Mouse (Mus musculus) hindbrain, embryonic 10.5 days (tissue): ENCODE results near the gene Bbip1. TPM values are rescaled to one million over a fixed set of nuclear protein-coding genes. Genes with fewer than 3 reads are reported as not detected.
"Not testable (repeated sequence)": the region's sequence is repeated elsewhere in the genome, so short reads cannot be mapped to it uniquely, and the experiment has no call there.

Experiments used
- DNase-seq: peaks from one replicate; pipeline ENCODE4 v3.0.0-alpha.2; 2017; ENCODE audit warnings: low spot score
- H3K27ac ChIP-seq: fragments of 300-500 bp; sonication (generic); 2 replicates; pipeline ENCODE4 v1.5.1; 2016; ENCODE audit warnings: mild to moderate bottlenecking, moderate library complexity
- H3K27me3 ChIP-seq: fragments of 300-500 bp; sonication (generic); 2 replicates; pipeline ENCODE4 v1.6.1; 2016; ENCODE audit warnings: mild to moderate bottlenecking; ENCODE audit not compliant: poor library complexity, insufficient read depth, severe bottlenecking
- H3K36me3 ChIP-seq: fragments of 300-500 bp; sonication (generic); 2 replicates; pipeline ENCODE4 v1.6.1; 2016; ENCODE audit warnings: mild to moderate bottlenecking, moderate library complexity
- H3K4me1 ChIP-seq: fragments of 300-500 bp; sonication (generic); replicated peaks from 2 replicates; pipeline ENCODE4 v1.6.1; 2016; ENCODE audit warnings: mild to moderate bottlenecking
- H3K4me3 ChIP-seq: fragments of 300-500 bp; sonication (generic); 2 replicates; pipeline ENCODE4 v1.5.1; 2016; ENCODE audit warnings: mild to moderate bottlenecking, moderate library complexity
- H3K9me3 ChIP-seq: fragments of 300-500 bp; sonication (generic); 2 replicates; pipeline ENCODE4 v1.6.1; 2016; ENCODE audit warnings: mild to moderate bottlenecking, moderate library complexity
- WGBS: fragments of 180-500 bp; shearing (Covaris S2); methylation state at CpG from one replicate; pipeline ENCODE4 v1.1.7; 2016; 5-methylcytosine and 5-hydroxymethylcytosine counted together
- polyA plus RNA-seq: library from polyadenylated mRNA; unstranded; fragments of >200 nt; fragmentation: Nextera tagmentation; extraction: Ambion mirVana; gene quantifications from 2 replicates; pipeline ENCODE4 v1.2.1, GENCODE M21; 2016

Bbip1 gene
- polyA plus RNA-seq, result 112 and 124 TPM in 2 replicates

- peak within 1 kb of the TSS; percentile 92 for H3K4me3 ChIP-seq
- WGBS, result under 1% methylated on average over 62 of the region's 62 CpGs
Measured at GRCm38 (mm10) chr19:53943802-53944785, at the start of gene Bbip1, which contains the start of gene Shoc2. Gene Bbip1, minus strand, starts transcription at chr19:53944627. Gene Shoc2, plus strand, starts transcription at chr19:53944306.

DNA sequence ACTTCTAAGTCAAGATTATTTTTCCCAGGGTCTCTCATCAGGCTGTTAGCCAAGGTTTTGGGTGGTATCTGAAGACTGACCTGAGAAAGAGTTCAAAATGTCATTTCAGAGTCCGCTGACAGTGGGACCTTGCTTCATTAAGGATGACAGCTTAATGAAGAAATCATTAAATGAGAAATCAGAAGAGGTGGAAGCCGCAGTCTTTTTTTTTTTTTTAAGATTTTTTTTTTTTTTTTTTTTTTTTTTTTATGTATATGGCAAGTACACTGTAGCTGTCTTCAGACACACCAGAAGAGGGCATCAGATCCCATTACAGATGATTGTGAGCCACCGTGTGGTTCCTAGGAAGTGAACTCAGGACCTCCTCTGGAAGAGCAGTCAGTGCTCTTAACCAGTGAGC lies 49.4 kb upstream of the Bbip1 start:
- Histone ChIP-seq H3K27me3 (no peaks in the 10 kb centered on the region), H3K27ac (no peak overlapping the region), H3K36me3 (peaks cover 7% of the 10 kb centered on the region), H3K4me3 (no peak overlapping the region), H3K9me3 (no peaks in the 10 kb centered on the region), H3K4me1 (peaks cover 11% of the 10 kb centered on the region)
- DNase-seq, result no peak
- WGBS, result 80% methylated on average over 3 of the region's 3 CpGs

More at GRCm38 (mm10) chr19:53943802-53944785, at the start of gene Bbip1, which contains the start of gene Shoc2:
- H3K9me3 ChIP-seq, result no peaks in the 10 kb centered on the region
- H3K4me1 ChIP-seq, result peaks cover 27% of the 10 kb centered on the region
- H3K27ac ChIP-seq, result peak within 1 kb of the TSS; percentile 98
- no peaks in the 10 kb centered on the region for H3K27me3 ChIP-seq
- peaks cover 14% of the 10 kb centered on the region for H3K36me3 ChIP-seq
- peak; percentile 99 for DNase-seq

- Histone ChIP-seq H3K9me3 (no peaks in the 10 kb centered on the region), H3K4me3 (no peak overlapping the region), H3K4me1 (peaks cover 11% of the 10 kb centered on the region), H3K36me3 (peaks cover 26% of the 10 kb centered on the region), H3K27ac (no peak overlapping the region), H3K27me3 (no peaks in the 10 kb centered on the region)
- WGBS, result 74% methylated on average over 2 of the region's 2 CpGs
- DNase-seq, result no peak
Measured at GRCm38 (mm10) chr19:53990538-53990937, 46.1 kb upstream of the Bbip1 start.

- Histone ChIP-seq H3K4me3 (no peak overlapping the region), H3K27ac (no peak overlapping the region), H3K27me3 (no peaks in the 10 kb centered on the region), H3K9me3 (no peaks in the 10 kb centered on the region), H3K36me3 (peaks cover 21% of the 10 kb centered on the region), H3K4me1 (peaks cover under 1% of the 10 kb centered on the region; the same call in 1 of the 2 replicates)
- WGBS, result 96% methylated on average over 3 of the region's 3 CpGs
- DNase-seq, result no peak
Measured at GRCm38 (mm10) chr19:53984628-53985027, 40.2 kb upstream of the Bbip1 start.

- Histone ChIP-seq H3K27me3 (no peaks in the 10 kb centered on the region), H3K4me1 (no peaks in the 10 kb centered on the region), H3K36me3 (peaks cover 25% of the 10 kb centered on the region), H3K4me3 (no peak overlapping the region), H3K9me3 (peaks cover 6% of the 10 kb centered on the region; the same call in 1 of the 2 replicates), H3K27ac (no peak overlapping the region)
- no peak for DNase-seq
- 90% methylated on average over 1 of the region's 1 CpGs for WGBS
Measured at GRCm38 (mm10) chr19:53983336-53983735, 38.9 kb upstream of the Bbip1 start.

- 76% methylated on average over 3 of the region's 3 CpGs for WGBS
- no peaks in the 10 kb centered on the region for H3K4me1 ChIP-seq
- H3K27ac ChIP-seq, result no peak overlapping the region
- DNase-seq, result no peak
- no peak overlapping the region for H3K4me3 ChIP-seq
- no peaks in the 10 kb centered on the region for H3K27me3 ChIP-seq
- peaks cover 22% of the 10 kb centered on the region for H3K36me3 ChIP-seq
- peaks cover 12% of the 10 kb centered on the region for H3K9me3 ChIP-seq
Measured at GRCm38 (mm10) chr19:53982041-53982440, 37.6 kb upstream of the Bbip1 start.

- 95% methylated on average over 1 of the region's 1 CpGs for WGBS
- no peak overlapping the region for H3K4me3 ChIP-seq
- peaks cover 16% of the 10 kb centered on the region for H3K9me3 ChIP-seq
- no peak for DNase-seq
- H3K27me3 ChIP-seq, result no peaks in the 10 kb centered on the region
- no peaks in the 10 kb centered on the region for H3K4me1 ChIP-seq
- no peak overlapping the region for H3K27ac ChIP-seq
- peaks cover 26% of the 10 kb centered on the region for H3K36me3 ChIP-seq
Measured at GRCm38 (mm10) chr19:53973656-53974055, 29.2 kb upstream of the Bbip1 start.

DNA sequence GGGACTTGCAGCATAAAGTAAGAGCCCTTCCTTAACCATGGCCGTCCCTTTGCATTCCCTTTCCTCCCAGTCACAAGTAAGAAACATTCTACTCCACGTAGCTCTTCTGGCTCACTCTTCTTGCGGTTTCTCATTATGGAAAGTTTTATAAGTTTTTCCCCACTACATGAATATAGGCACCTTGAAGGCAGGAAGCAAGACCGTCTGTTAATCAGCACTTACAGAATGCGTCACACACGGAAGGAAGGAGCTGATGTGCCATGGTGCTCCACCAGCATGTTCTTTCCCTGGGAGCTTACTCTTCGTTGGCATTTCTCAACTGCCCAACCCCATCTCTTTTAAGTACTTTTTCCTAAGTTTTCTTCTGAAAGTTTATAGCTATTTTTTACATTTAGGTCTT lies 27.5 kb upstream of the Bbip1 start:
- Histone ChIP-seq H3K27me3 (no peaks in the 10 kb centered on the region), H3K4me1 (0 out of 2 replicates have a peak, but pooled peaks cover 7% of the 10 kb centered on the region), H3K4me3 (no peak overlapping the region), H3K27ac (no peak overlapping the region), H3K36me3 (peaks cover 11% of the 10 kb centered on the region), H3K9me3 (peaks cover 6% of the 10 kb centered on the region)
- DNase-seq, result no peak
- WGBS, result 78% methylated on average over 7 of the region's 7 CpGs

- DNase-seq, result no peak
- Histone ChIP-seq H3K4me1 (0 out of 2 replicates have a peak, but pooled peaks cover 7% of the 10 kb centered on the region), H3K27ac (no peak overlapping the region), H3K9me3 (no peaks in the 10 kb centered on the region), H3K36me3 (no peaks in the 10 kb centered on the region), H3K4me3 (no peak overlapping the region), H3K27me3 (no peaks in the 10 kb centered on the region)
- 86% methylated on average over 3 of the region's 3 CpGs for WGBS
Measured at GRCm38 (mm10) chr19:53969226-53969625, 24.8 kb upstream of the Bbip1 start.

DNA sequence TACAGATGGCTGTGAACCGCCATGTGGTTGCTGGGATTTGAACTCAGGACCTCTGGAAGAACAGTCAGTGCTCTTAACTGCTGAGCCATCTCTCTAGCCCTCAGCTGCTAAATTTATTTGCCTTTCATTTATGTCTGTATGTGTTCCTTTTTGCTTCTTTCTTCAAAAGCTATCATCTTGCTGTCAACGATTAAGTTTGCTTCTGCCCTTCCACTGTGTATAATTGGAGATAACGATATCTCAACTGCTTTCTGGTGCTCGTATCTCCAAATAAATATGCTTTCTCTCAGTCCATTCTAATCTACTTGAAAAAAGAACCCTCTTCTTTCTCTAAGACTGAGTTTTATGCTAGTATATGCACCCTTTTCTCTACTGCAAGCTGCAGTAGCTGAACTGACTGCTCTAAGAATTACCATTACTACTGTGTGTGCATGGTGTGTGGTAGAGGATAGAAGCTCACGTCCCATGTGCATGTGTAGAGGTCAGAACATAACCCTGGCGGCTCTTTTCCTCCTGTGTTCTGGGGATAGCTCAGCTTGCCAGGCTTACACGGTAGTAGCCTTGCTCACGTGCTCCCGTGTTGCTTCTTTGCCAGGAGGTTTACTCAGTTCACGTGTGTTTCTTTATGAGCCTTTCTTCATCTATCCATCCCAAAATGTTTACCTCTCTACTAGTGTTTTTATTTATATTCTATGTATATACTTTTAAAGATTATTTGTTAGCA lies 20.6 kb upstream of the Bbip1 start:
- Histone ChIP-seq H3K9me3 (no peaks in the 10 kb centered on the region), H3K4me1 (0 out of 2 replicates have a peak, but pooled peaks cover 7% of the 10 kb centered on the region), H3K27me3 (no peaks in the 10 kb centered on the region), H3K36me3 (peaks cover 4% of the 10 kb centered on the region; the same call in 1 of the 2 replicates), H3K27ac (no peak overlapping the region), H3K4me3 (no peak overlapping the region)
- DNase-seq, result no peak
- 93% methylated on average over 10 of the region's 10 CpGs for WGBS

- H3K27me3 ChIP-seq, H3K9me3 ChIP-seq, H3K4me3 ChIP-seq, DNase-seq, H3K36me3 ChIP-seq, H3K27ac ChIP-seq, H3K4me1 ChIP-seq: not testable (repeated sequence)
- WGBS, result 89% methylated on average over 3 of the region's 3 CpGs
Measured at GRCm38 (mm10) chr19:53964347-53964746, 19.9 kb upstream of the Bbip1 start.

DNA sequence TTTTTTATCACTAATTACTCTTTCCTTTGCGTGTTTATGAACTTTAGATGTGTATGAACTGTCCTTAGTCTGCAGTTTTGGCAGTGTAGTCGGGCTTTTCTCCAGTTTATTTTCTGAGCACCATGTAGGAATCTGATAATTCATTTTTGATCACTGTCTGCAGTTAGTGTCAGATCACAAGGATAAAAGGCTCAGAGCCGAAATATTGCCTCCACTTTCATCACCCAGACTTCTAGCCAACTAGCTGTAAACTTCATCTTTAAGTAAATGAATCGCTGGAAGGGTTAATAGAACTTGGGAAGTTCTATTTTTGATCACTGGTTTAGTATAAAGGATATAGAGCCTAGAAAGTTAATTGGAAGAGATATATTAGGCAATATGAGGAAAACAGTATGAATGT lies 18.1 kb upstream of the Bbip1 start:
- Histone ChIP-seq H3K36me3 (peaks cover 4% of the 10 kb centered on the region; the same call in 1 of the 2 replicates), H3K9me3 (no peaks in the 10 kb centered on the region), H3K4me1 (0 out of 2 replicates have a peak, but pooled peaks cover 2% of the 10 kb centered on the region), H3K27me3 (no peaks in the 10 kb centered on the region), H3K27ac (no peak overlapping the region), H3K4me3 (no peak overlapping the region)
- no peak for DNase-seq
- WGBS, result 92% methylated on average over 4 of the region's 4 CpGs
